Mouse (Mus musculus) thymus, adult 2 months (tissue): Measurements from ENCODE around the gene Cry1.

Experiments used
- CTCF ChIP-seq: fragments of 200-500 bp; IDR thresholded peaks from 2 replicates; pipeline ENCODE4 v1.5.1; 2012; ENCODE audit warnings: mild to moderate bottlenecking, control low read depth, low read length, moderate library complexity, borderline replicate concordance; ENCODE audit not compliant: control insufficient read depth, poor library complexity, insufficient read depth; ENCODE audit errors: extremely low read depth
- POLR2A ChIP-seq: fragments of 200-500 bp; IDR thresholded peaks from 2 replicates; pipeline ENCODE4 v1.6.1; 2012; ENCODE audit warnings: mild to moderate bottlenecking, low read length, control low read depth, moderate library complexity; ENCODE audit not compliant: control insufficient read depth, poor library complexity, insufficient read depth; ENCODE audit errors: extremely low read depth

GRCm38 (mm10) chr10:85154195-85154594 is 30.7 kb downstream of the Cry1 start:
- TF ChIP-seq POLR2A, result no peak
- TF ChIP-seq CTCF, result no peak
